Mouse (Mus musculus): Measurements from ENCODE around the gene Commd2. TPM values are rescaled to one million over a fixed set of nuclear protein-coding genes. Genes with fewer than 3 reads are reported as not detected.

Commd2 gene
- 10 to 100 TPM; 20.3 to 23.4 (median 22.1) TPM for total RNA-seq (2022)

DNA sequence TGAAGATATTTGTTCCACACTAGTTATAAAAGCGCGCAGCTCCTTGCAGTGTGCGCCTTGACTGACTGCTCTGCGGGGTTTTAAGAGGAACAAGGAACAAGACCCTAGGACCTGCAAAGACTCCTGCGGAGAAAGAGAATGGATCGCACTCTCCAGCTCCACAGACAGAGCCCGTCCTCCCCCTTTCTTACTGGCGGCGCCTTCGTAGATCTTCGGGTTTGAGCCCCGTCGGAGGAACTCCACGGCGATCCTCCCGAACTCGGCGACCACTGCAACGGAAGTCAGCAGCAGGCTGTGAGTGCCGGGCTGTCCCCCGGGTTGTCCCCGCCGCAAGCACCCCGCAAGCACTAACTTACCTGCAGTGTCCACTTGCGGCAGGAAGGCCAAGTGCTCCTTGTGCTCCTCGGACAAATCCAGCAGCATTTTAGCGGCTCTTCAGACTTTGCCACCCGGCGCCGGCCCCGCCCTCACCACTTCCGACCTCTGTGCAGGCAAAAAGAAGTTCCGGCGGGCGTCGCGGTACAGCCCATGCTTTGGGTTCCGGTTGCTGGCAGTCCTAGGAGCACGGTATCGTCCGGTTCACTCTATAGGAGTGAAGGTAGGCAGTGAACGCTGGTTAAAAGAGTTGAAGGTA lies at the start of gene Commd2:
Gene Commd2, minus strand, starts transcription at position 485 of the 634 bp plus-strand sequence.
- peak; percentile 73 to 89 for DNase-seq (ENCODE audit: low spot score in 2 of 2)

DNA sequence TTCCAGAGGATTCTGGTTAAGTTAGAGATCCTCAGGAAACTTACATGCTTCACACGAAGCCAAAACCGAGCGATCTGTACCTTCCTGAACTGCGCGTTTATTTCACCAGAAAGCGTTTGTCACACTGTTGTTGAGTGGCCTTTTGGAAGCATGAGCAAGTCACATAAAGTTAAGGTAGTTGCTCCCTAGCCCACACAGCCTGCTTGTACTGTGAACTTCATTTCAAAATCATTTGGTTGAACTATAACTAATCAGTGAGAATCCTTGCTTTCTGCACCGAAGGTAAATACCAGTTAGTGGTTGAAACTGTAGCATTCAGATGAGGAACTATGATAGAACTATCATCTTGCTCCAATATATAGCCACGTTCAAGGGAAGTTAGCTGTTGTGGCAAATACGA lies 45.3 kb upstream of the Commd2 start:
- DNase-seq (ENCODE audit: low spot score in 2 of 2), result no peak

DNA sequence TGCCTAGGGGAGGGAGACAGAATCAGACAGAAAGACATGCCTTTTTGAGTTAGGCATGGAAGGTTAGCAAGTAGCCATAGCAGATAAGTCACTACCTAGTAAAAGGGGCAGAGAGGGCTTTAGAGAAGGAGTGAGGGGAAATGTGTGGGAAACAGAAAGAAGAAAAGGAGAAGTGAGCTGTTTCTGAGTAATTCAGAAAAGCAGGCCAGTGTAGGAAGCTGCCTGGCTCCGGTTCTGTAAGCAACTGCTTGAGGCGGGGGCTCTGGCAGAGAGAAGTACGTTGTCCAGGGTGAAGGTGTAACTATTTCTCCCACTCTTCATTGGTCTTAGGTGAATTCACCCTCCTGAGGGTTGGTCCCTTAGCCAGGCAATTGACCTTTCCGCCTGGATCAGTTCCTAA lies 44.7 kb upstream of the Commd2 start:
- no peak for DNase-seq (ENCODE audit: low spot score in 2 of 2)

DNA sequence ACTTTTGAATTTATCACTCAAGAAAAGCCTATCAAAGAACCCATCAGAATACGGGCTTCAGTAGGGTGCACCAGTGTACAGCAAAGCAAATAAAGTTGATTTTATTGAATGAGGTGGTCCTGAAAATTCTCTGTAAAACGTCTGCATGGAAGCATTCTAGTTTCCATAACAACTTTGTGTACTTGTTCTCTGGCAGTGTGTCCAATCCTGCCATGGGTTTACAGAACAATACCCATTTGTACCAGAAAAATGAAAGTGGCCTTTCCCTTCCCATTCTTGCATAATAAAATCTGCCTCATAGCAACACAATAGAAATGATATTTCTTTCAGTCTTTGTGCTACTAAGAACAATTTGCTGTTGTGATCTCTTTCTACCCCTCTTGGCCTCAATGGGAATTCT lies 41.2 kb upstream of the Commd2 start, which contains the start of gene Ankub1:
Gene Ankub1, minus strand, starts transcription at position 81 of the 400 bp plus-strand sequence.
- DNase-seq (ENCODE audit: low spot score in 2 of 2), result peak in 1 of 2 experiments; percentile 18

DNA sequence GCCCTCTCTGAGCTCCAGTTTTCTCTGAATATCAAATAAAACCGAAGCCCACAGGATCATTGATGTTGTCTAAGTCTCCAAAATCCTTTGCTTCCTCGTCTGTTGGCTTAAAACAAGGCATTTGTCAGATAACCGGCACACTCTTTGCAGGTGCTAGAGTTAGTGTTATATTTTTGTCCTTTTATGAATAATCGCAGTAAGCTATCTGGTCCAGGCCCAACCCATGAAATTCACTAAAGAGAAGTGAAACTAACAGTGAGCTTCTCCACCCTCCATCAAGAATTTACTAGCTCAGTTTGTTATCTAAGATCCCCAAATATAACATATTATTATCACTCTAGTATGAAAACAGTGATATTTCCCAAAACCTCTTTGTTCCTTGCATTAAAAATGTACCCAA lies 40.3 kb upstream of the Commd2 start:
- DNase-seq (ENCODE audit: low spot score in 2 of 2), result no peak

DNA sequence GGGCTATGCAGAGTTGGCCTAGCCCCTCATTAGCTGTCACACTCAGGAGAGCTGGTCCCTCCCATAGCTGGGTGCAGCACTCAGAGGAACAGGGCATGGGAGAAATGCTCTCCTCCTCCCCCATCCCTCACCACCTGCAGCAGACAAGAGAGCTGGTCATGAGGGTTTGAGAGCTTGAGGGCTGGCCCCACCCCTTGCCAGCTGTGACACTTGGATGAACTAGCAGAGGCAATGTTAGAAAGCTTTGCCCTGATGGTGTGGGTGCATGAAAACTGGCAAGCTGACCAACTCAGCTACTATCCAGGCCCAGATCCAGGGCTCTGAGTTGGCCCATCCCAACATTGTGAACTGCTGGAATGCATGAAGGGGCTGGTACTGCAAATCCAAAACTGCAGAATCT lies 26.3 kb upstream of the Commd2 start:
- DNase-seq (ENCODE audit: low spot score in 2 of 2), result peak; percentile 48 to 59

DNA sequence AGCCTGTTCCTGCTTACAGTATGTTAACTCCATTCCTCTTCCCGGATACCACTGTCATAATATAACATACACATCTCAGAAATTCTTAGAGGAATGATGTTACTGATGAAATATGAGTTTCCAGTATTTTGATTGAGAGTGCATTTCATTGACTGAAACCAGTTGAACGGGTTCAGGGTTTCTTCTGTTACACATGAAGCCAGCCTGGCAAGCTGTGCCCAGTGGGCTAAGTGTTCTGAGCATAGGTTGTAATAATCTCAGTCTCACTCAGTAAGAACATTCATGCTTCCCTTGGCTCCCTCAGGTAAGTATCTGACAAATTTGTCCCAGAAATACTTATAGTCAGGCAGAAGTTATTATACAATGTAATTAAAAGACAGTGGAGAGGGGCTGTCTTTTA lies 22.6 kb upstream of the Commd2 start:
- DNase-seq (ENCODE audit: low spot score in 2 of 2), result no peak

DNA sequence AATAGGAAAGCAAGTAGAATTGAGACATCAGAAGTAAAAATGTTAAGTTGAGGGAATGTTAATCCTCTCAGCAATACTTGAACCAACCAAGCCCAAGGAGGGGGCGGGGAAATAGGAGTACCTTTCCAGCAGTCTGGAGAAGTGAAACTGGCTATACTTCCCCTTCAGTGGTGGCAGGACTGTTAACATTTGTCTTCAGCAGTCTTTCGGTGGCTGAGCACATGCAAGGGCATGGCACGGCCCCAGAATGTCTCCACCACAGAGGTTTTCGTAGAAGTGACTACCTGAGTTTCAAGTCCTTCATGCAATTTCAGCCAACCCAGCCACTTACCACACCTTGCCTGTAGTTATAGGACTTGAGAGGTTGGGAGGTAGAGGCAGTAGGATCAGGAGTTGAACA lies 22.1 kb upstream of the Commd2 start:
- DNase-seq (ENCODE audit: low spot score in 2 of 2), result no peak

DNA sequence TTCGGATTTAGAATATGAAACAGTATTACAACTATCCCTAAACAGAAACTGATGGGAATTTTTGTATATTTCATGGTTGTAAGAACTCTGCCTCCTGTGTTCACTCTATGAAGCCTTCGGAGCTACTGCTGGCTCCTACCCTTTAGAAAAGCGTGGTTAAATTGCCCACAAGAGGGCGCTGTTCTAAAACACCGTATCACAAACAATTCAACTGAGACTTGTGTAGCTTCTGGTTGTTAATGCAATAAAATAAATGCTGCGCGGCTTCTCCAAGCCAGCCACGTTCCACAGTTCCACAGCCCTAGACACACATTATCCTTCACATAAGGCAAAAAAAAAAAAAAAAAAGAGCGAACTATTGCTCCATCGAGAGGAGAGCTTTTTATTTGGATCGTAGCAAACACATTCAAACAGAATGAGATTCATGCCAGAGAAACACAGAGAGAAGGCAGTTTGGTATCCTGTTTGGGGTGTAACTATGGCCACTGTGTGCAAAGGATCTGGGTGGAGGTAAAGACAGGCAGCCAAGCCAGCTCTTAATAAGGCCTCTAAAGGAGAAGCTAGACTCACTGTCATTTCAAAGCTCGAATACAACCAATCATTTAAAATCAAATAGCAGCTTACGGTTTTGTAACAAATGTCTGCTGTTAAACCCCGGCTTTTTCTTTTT lies 15.7 kb upstream of the Commd2 start:
- DNase-seq (ENCODE audit: low spot score in 2 of 2), result peak; percentile 60 to 84

DNA sequence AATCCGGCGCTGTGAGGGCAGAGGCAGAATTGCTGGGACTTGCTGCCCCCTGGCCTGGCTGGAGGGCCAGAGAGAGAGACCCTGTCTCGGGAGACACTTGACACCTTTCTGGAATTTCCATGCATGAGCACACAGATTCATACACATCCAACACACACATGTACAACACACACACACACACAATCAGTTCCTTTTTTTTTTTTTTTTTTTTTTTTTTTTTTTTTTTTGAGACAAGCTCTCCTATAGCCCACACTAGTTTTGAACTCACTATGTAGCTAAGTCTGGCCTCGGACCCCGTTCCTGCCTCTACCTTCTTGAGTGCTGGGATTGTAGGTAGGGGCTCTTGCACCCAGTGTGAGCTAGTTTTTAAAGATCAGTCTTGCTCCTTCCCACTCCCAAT lies 14.4 kb upstream of the Commd2 start:
- no peak for DNase-seq (ENCODE audit: low spot score in 2 of 2)

DNA sequence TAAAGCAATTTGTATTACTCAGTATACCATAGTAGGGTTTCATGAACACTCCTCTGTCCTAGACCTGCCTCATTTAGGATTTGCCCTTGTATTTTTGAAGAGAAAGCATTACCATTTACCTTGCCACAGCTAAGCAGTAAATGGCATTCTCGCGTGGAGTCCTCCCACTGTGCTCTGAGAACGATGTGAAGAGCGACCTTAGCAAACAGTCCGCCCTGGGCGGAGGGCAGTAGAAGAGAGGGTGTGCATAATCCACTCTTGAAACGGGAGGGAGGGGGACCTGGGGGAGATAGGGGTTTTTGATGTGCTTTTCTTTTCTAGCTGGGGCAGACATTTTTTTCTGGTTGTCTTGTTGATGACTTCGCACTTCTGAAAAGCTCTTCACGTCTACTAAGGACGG lies 13.2 kb upstream of the Commd2 start:
- no peak for DNase-seq (ENCODE audit: low spot score in 2 of 2)

DNA sequence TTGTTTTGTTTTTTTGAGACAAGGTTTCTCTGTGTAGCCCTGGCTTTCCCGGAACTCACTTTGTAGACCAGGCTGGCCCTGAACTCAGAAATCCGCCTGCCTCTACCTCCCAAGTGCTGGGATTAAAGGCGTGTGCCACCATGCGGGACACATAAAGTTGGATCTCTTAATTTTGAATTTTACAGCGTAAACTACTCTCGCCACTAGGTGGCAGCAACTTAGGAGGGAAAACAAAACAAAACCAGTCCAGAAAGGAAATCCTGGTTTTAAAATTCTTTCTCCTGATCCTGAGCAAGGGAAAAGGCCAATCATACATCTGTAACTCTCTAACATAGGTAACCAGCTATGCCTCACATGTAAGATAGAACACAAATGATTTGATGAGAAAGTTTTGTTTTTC lies 12.2 kb upstream of the Commd2 start:
- DNase-seq (ENCODE audit: low spot score in 2 of 2), result peak in 1 of 2 experiments; percentile 21

DNA sequence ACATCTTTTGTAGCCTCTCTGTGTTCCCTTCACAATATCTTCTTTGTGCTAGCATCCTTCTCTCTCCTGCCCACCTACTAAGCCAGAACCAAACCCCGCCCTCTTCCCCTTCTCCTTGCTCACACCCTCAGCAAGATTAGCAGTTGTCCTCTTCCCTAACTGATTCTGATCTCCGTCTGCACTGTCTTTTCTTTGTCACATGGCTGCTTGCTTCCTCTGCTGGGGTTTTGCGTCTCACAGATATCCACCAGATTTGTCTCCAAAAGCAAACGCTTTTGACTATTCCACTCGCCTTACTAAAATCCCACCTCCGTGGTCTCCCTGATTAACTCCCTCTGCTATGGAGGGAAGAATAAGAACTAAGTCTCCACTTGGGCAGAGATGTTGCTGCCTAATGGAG lies 7.1 kb upstream of the Commd2 start:
- DNase-seq (ENCODE audit: low spot score in 2 of 2), result no peak

DNA sequence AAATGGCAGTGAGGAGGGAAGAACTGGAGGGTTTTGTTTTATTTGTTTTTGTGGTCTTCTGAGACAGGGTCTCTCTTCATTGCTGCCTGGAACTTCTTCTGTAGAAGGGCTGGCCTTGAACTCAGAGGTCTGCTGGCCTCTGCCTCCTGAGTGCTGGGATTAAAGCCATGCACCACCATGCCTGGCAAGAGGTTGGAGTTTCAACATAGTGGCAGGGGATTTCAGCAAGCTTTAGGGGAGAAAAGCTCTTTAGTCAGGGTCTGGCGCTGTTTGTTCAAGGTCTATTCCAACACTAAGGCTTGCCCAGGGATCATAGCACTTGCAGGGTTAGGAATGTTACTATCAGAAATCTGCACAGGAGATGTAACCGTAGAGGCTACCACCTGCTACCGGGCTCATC lies 2.1 kb upstream of the Commd2 start:
- no peak for DNase-seq (ENCODE audit: low spot score in 2 of 2)

DNA sequence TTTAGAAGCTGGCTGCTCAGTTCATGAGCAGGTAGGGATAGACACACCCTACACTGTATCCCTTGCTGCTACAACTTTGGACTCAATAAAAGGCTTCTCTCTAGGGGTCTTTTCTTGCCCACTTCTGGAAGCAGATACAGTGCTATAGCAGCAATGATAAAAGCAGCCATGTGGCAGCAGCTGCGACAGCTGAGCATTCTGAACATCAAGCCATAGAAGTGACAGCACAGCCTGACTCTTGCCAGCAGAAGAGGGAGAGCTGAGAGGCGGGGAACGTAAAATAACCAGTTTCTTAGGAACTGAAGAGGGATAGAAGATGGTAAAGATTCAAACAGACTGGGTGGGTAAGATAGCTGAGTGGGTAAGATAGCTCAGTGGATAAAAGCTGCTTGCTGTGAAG lies 970 bp upstream of the Commd2 start:
- DNase-seq (ENCODE audit: low spot score in 2 of 2), result no peak

DNA sequence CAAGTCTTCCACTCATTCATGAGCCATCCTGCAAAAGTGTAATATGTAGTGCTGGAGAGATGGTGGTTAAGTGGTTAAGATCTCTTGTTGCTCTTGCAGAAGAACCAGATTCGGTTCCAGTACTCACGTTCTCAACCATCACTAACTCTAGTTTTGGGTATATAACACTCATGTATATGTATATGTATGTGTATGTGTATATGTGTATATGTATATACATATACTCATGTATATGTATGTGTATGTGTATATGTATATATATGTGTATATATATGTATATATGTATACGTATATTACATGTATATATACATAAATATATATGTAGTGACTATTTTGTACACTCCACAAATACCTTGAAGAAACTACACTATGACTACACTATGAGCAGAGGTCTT lies 347 bp upstream of the Commd2 start:
- DNase-seq (ENCODE audit: low spot score in 2 of 2), result no peak

DNA sequence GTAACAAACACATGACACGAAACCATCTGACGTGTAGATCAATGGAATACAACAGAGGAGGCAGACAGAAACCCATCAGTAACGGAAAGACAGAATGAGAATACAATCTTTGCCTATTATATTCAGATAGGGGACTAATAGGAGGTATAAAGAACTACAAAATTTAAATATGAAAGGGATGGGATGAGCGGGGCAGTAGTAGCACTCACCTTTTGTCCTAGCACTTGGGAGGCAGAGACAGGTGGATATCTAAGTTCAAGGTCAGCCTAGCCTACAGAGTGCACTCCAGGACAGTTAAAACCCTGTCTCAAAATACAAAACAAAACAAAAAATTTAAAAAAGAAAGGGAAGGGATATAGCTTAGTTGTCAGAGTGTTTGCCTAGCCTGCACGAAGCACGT lies 8.3 kb downstream of the Commd2 start:
- DNase-seq (ENCODE audit: low spot score in 2 of 2), result no peak

DNA sequence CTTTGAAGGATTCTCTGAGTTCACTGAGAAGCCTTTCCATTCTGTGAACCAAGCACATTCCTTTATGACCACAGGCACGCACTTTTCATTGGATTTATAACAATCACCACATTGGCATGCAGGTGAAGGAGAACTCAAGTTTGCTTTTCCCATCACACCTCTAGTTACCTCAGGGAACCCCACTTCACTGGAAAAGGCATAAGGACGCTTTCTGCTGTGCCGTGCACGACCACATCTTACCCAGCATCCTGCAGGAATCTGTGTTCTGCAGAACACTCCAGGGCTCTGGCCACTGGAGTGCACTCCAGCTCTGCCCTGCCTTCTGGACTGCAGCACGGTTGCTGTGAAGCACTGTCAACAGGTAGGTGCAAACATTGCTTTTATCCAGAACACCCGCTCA lies 13.9 kb downstream of the Commd2 start:
- no peak for DNase-seq (ENCODE audit: low spot score in 2 of 2)

DNA sequence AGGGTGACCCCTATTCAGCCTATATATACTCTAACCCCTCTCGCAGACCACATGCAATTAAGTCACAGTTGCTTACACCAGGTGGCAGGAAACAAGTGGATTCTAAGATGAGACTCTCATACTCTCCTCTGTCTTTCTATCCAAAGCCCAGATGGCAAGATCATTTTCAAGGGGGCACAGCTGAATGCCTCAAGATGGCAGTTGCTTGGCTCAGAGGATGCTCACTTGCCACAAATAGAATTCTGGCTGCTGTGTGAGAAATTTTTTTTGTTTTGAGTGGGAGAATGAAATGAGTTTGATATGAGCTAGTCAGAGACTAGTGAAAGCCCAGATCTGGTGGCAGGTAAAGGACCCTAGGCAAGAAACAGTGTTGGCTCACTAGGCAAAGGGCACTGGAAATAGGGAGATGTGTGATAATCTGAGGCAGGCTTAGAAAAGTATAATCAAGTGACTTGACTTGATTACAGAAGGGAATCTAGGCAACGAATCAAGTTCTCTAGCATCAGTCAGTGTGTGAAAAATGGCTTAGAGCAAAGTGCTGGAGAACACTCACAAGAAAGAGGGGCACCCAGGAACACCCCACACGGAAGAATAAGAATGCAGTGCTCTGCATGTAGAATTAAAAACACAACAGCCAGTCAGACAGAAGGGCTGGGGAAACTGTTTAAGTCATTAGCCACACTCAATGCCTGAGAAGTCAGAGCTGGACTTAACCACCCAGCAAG lies 16.6 kb downstream of the Commd2 start:
- peak; percentile 5 to 26 for DNase-seq (ENCODE audit: low spot score in 2 of 2)

DNA sequence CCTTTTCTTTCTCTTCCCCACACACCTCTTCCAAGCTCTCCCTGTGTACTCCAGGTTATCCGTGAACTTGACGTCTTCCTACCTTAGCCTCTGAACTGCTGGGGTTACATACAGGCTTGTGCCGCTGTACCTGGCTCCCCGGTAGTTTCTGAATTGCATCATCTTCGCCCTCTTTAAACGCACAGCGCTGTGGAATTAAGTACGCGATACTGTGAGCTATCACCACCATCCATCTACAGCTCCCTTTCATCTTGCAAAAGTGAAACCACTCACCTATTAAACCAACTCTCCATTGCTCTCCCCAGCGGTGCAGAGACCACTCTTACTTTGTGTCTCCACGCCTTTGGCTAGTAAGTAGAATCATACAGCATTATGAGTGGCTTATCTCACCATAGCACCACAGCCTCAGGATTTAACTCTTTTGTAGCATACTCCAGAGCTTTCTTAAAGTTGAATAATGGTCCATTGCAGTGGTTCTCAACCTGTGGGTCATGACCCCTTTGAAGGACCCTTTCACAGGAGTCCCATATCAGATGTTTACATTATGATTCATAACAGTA lies 24.5 kb downstream of the Commd2 start:
- DNase-seq (ENCODE audit: low spot score in 2 of 2), result no peak

DNA sequence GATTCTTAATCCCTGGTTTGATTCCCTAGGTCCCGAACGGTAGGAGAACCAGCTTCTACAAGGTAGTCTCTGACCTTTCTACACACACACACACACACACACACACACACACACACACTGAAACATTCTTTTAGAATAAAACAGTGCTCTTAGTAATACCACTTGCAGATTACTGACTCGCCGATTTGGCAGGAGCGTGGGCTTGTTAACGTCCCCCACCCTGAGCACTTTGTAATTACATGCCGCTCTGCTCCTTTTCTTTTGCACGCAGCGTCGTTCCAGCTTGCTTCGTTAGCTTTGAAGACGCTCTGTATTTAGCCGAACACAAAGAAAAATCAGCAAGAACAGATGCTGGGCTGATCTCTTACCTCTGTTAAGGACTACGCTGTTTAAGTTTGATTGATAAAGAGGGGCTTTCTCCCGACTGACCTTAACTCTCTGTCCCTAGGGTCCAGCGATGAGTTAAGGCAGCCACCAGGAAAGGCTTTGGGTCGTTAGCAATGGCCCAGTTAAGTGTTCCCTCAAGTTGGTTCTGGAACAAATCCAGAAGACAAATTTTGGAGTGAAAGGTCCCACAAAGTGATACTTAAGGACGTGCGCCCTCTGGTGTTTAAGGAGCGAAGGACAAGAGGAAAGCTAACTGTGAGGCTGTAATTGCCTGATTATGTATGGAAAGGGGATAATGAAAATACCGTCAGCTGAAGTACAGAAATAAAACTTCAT lies 26.1 kb downstream of the Commd2 start:
- peak; percentile 13 to 72 for DNase-seq (ENCODE audit: low spot score in 2 of 2)

DNA sequence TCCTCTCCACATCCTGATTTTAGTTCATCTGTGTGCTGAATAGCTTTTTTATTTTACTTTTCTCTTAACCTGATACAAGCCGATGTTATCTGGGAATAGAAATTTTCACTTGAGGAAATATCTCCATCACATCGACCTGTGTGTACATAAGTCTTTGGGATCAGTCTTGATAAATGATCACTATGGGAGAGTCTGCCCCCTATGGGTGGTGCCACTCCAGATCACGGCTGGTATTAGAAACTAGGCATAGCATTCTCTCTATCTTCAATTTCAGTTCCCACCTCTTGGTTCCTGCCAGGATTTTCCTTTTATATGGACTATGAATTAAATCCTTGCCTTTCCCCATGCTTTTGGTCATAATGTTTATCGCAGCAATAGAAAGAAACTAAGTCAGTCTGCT lies 31.8 kb downstream of the Commd2 start:
- DNase-seq (ENCODE audit: low spot score in 2 of 2), result no peak

All from layer of hippocampus, adult 8-10 months (tissue).